Mouse (Mus musculus): ENCODE data around the gene C1qbp.

DNA sequence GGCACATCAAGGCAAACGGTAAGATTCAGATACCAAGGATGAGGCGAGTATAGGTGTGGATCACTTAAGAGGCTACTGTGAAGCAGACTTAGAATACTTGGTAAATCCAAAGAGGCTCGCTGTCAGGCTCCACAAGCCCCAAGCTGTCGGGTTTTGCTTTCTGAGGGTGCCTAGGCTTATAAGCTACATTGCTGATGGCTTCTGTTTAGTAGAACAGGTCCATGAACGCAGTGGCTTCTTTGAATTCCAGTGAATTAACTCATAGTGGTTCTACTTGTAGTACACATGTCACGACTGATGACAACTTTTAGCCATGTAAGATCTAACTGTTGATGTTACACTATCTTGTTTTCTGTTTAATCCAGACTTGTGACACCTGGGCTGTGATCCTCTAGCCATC is 5.5 kb downstream of the C1qbp start:
- TF ChIP-seq POLR2A (IDR thresholded peaks at IDR 0.05; ENCODE audit: control insufficient read depth, low read depth, low read length) = no peak
- TF ChIP-seq CTCF (IDR thresholded peaks at IDR 0.05; ENCODE audit: control insufficient read depth, insufficient read depth, insufficient replicate concordance, low read depth, low read length) = no peak
